Mouse (Mus musculus) lung, postnatal 14 days (tissue): ENCODE results near the gene Shc3.
A peak's percentile ranks its signal among the peaks of the same experiment; 100 is the strongest.

Source experiments
- DNase-seq: peaks from one replicate; pipeline ENCODE4 v3.0.0; 2021

Shc3 gene

GRCm38 (mm10) chr13:51479826-51480225 is 89.4 kb downstream of the Shc3 start:
- no peak for DNase-seq

GRCm38 (mm10) chr13:51476991-51477390 is 92.2 kb downstream of the Shc3 start:
- no peak for DNase-seq

GRCm38 (mm10) chr13:51468697-51469250 is 100.4 kb downstream of the Shc3 start:
- DNase-seq = no peak

- DNase-seq = no peak
Measured at GRCm38 (mm10) chr13:51466117-51466841, 102.9 kb downstream of the Shc3 start.

GRCm38 (mm10) chr13:51464294-51464693 is 104.9 kb downstream of the Shc3 start:
- DNase-seq = no peak

GRCm38 (mm10) chr13:51456190-51456878 is 112.9 kb downstream of the Shc3 start:
- no peak for DNase-seq

GRCm38 (mm10) chr13:51446550-51446949 is 122.7 kb downstream of the Shc3 start:
- DNase-seq = no peak

- no peak for DNase-seq
Measured at GRCm38 (mm10) chr13:51442922-51443321, 126.3 kb downstream of the Shc3 start.

GRCm38 (mm10) chr13:51437105-51438085 is 131.8 kb downstream of the Shc3 start:
- DNase-seq = no peak

GRCm38 (mm10) chr13:51435146-51435545 is 134.1 kb downstream of the Shc3 start:
- no peak for DNase-seq

- no peak for DNase-seq
Measured at GRCm38 (mm10) chr13:51434460-51434859, 134.8 kb downstream of the Shc3 start.

- no peak for DNase-seq
Measured at GRCm38 (mm10) chr13:51433371-51433770, 135.8 kb downstream of the Shc3 start.

- DNase-seq = no peak
Measured at GRCm38 (mm10) chr13:51425662-51426443, 143.4 kb downstream of the Shc3 start.

- DNase-seq = peak; percentile 78
Measured at GRCm38 (mm10) chr13:51424647-51425046, 144.6 kb downstream of the Shc3 start.

- DNase-seq = no peak
Measured at GRCm38 (mm10) chr13:51423647-51424046, 145.6 kb downstream of the Shc3 start.

- no peak for DNase-seq
Measured at GRCm38 (mm10) chr13:51420861-51421260, 148.4 kb downstream of the Shc3 start.

GRCm38 (mm10) chr13:51419501-51419900 is 149.7 kb downstream of the Shc3 start:
- no peak for DNase-seq

GRCm38 (mm10) chr13:51418942-51419451 is 150.2 kb downstream of the Shc3 start:
- no peak for DNase-seq

- peak; percentile 97 for DNase-seq
Measured at GRCm38 (mm10) chr13:51418268-51418941, 150.8 kb downstream of the Shc3 start.

- DNase-seq = no peak
Measured at GRCm38 (mm10) chr13:51417796-51418195, 151.4 kb downstream of the Shc3 start.

- no peak for DNase-seq
Measured at GRCm38 (mm10) chr13:51416727-51417126, 152.5 kb downstream of the Shc3 start.
